Mouse (Mus musculus) liver, embryonic 14.5 days (tissue): ENCODE results near the gene Cebpz. TPM values are rescaled to one million over a fixed set of nuclear protein-coding genes. Genes with fewer than 3 reads are reported as not detected.

ENCODE experiments used
- ATAC-seq: fragments of 200-750 bp; cut with Nextera tagmentation; 2 replicates; pipeline ENCODE4 v1.8.0; 2017; ENCODE audit warnings: moderate number of reproducible peaks, mild to moderate bottlenecking, moderate library complexity; ENCODE audit not compliant: insufficient read depth
- DNase-seq, 3 experiments: peaks; one replicate each; pipeline ENCODE4 v3.0.0-alpha.2; 2012 to 2013; ENCODE audit warnings: low read depth in 3 of 3, low spot score in 3 of 3
- H3K27ac ChIP-seq: fragments of 300-500 bp; sonication (generic); 2 replicates; pipeline ENCODE4 v1.5.1; 2014; ENCODE audit warnings: moderate library complexity, mild to moderate bottlenecking, control low read depth, inconsistent platforms
- H3K27me3 ChIP-seq: fragments of 300-500 bp; sonication (generic); 2 replicates; pipeline ENCODE4 v1.6.1; 2014; ENCODE audit warnings: mild to moderate bottlenecking, low read length, moderate library complexity; ENCODE audit not compliant: control insufficient read depth, insufficient read depth
- H3K36me3 ChIP-seq: fragments of 300-500 bp; sonication (generic); replicated peaks from 2 replicates; pipeline ENCODE4 v1.6.1; 2014; ENCODE audit warnings: low read depth; ENCODE audit not compliant: control insufficient read depth, insufficient read depth
- H3K4me1 ChIP-seq, 2 experiments: fragments of 200-500 bp in 1 of 2; fragments of 300-500 bp in 1 of 2; sonication (generic) in 1 of 2; replicated peaks; 2 replicates each; pipeline ENCODE4 v1.6.1; 2012 to 2014; ENCODE audit warnings: antibody characterized with exemption in 1 of 2, inconsistent platforms in 1 of 2, low read length in 1 of 2; ENCODE audit not compliant: control insufficient read depth in 2 of 2, insufficient read depth in 2 of 2
- H3K4me2 ChIP-seq: fragments of 300-500 bp; sonication (generic); 2 replicates; pipeline ENCODE4 v1.6.1; 2014; ENCODE audit warnings: low read depth, mild to moderate bottlenecking, control low read depth, moderate library complexity
- H3K4me3 ChIP-seq, 2 experiments: fragments of 200-500 bp in 1 of 2; fragments of 300-500 bp in 1 of 2; sonication (generic) in 1 of 2; 2 replicates each; pipeline ENCODE4 v1.5.1; 2012 to 2014; ENCODE audit warnings: low read depth in 2 of 2, low read length in 2 of 2, mild to moderate bottlenecking in 2 of 2, control low read depth in 1 of 2, inconsistent platforms in 1 of 2, moderate library complexity in 1 of 2; ENCODE audit not compliant: insufficient read depth in 1 of 2
- H3K9ac ChIP-seq: fragments of 300-500 bp; sonication (generic); replicated peaks from 2 replicates; pipeline ENCODE4 v1.6.1; 2014; ENCODE audit warnings: mild to moderate bottlenecking, control low read depth, moderate library complexity
- H3K9me3 ChIP-seq: fragments of 300-500 bp; sonication (generic); 2 replicates; pipeline ENCODE4 v1.6.1; 2016; ENCODE audit warnings: low read length, mixed read lengths; ENCODE audit not compliant: control insufficient read depth
- CTCF ChIP-seq: IDR thresholded peaks from 2 replicates; pipeline ENCODE4 v1.5.1; 2016; ENCODE audit warnings: antibody characterized with exemption, low read depth, control low read depth
- EP300 ChIP-seq: IDR thresholded peaks from 2 replicates; pipeline ENCODE4 v1.6.1; 2016; ENCODE audit warnings: antibody characterized with exemption, low read depth
- WGBS: fragments of 180-500 bp; shearing (Covaris S2); extraction: QIAGEN DNeasy Blood & Tissue Kit; methylation state at CpG from one replicate; pipeline ENCODE4 v1.1.7; 2014; ENCODE audit not compliant: insufficient replicate concordance; 5-methylcytosine and 5-hydroxymethylcytosine counted together
- polyA plus RNA-seq, 2 experiments: library from polyadenylated mRNA; depleted of rRNA in 1 of 2; stranded (reverse) in 1 of 2; unstranded in 1 of 2; fragments of >200 nt; fragmentation: Nextera tagmentation in 1 of 2; extraction: Ambion mirVana in 1 of 2; gene quantifications; 2 replicates each; pipeline versions ENCODE4 v1.2.1 to v1.2.3; 2012 to 2014

The Cebpz gene
- polyA plus RNA-seq, 2 experiments = 9.3 to 26.5 TPM

GRCm38 (mm10) chr17:78881878-78882304 lies 55.0 kb downstream of the Cebpz start:
- peak overlapping the region; percentile 93 to 97 for H3K4me3 ChIP-seq
- TF ChIP-seq CTCF (no peak), EP300 (no peak)
- peaks cover 12% of the 10 kb centered on the region for H3K36me3 ChIP-seq
- H3K9me3 ChIP-seq = no peaks in the 10 kb centered on the region
- H3K27me3 ChIP-seq = no peaks in the 10 kb centered on the region
- H3K9ac ChIP-seq = peak overlapping the region; percentile 94
- H3K4me2 ChIP-seq = peak overlapping the region; percentile 77
- DNase-seq (no peak), ATAC-seq (peak; percentile 58)
- H3K4me1 ChIP-seq = peaks cover 3 to 11% of the 10 kb centered on the region in 2 experiments; a peak in 3 of 4 replicates
- H3K27ac ChIP-seq = peak overlapping the region; percentile 75
- WGBS = 2% methylated on average over 7 of the region's 7 CpGs

GRCm38 (mm10) chr17:78873886-78874285 lies 63.0 kb downstream of the Cebpz start:
- Histone ChIP-seq H3K4me1 (no peaks in the 10 kb centered on the region), H3K4me2 (no peak overlapping the region), H3K4me3 (no peak overlapping the region), H3K27me3 (no peaks in the 10 kb centered on the region), H3K9me3 (no peaks in the 10 kb centered on the region), H3K36me3 (peaks cover 22% of the 10 kb centered on the region), H3K27ac (no peak overlapping the region), H3K9ac (no peak overlapping the region)
- no peak for DNase-seq
- ATAC-seq = no peak
- TF ChIP-seq CTCF = no peak
- TF ChIP-seq EP300 = no peak
- 78% methylated on average over 6 of the region's 6 CpGs for WGBS

Other genes with a start within 250 kb of the Cebpz start
- 2.5 and 3.1 TPM in 2 replicates for gene Strn, start 199.9 kb downstream of the Cebpz start, polyA plus RNA-seq (2012; rRNA removed)
- gene Strn, start 199.9 kb downstream of the Cebpz start, polyA plus RNA-seq (2014; fragmentation: Nextera tagmentation; extraction: Ambion mirVana) = 3.1 and 3.2 TPM in 2 replicates
- 5.3 and 5.6 TPM in 2 replicates for gene Heatr5b, start 101.7 kb downstream of the Cebpz start, polyA plus RNA-seq (2012; rRNA removed)
- gene Heatr5b, start 101.7 kb downstream of the Cebpz start, polyA plus RNA-seq (2014; fragmentation: Nextera tagmentation; extraction: Ambion mirVana) = 3.5 and 3.8 TPM in 2 replicates
- gene Gpatch11, start 101.5 kb downstream of the Cebpz start, polyA plus RNA-seq (2012; rRNA removed) = 5.1 and 7.1 TPM in 2 replicates
- gene Gpatch11, start 101.5 kb downstream of the Cebpz start, polyA plus RNA-seq (2014; fragmentation: Nextera tagmentation; extraction: Ambion mirVana) = 16.1 and 17.6 TPM in 2 replicates
- 1.6 and 3.4 TPM in 2 replicates for gene Eif2ak2, start 54.5 kb downstream of the Cebpz start, polyA plus RNA-seq (2012; rRNA removed)
- gene Eif2ak2, start 54.5 kb downstream of the Cebpz start, polyA plus RNA-seq (2014; fragmentation: Nextera tagmentation; extraction: Ambion mirVana) = 4.3 and 6.0 TPM in 2 replicates
- not detected in 2 replicates for gene Sult6b1, start 30.1 kb downstream of the Cebpz start, polyA plus RNA-seq (2012; rRNA removed)
- 0.08 TPM in 1 of 2 replicates, not detected in the other for gene Sult6b1, start 30.1 kb downstream of the Cebpz start, polyA plus RNA-seq (2014; fragmentation: Nextera tagmentation; extraction: Ambion mirVana)
- 10.7 and 14.2 TPM in 2 replicates for gene Cebpzos, start 20.6 kb downstream of the Cebpz start, polyA plus RNA-seq (2012; rRNA removed)
- 54.7 and 55.2 TPM in 2 replicates for gene Cebpzos, start 20.6 kb downstream of the Cebpz start, polyA plus RNA-seq (2014; fragmentation: Nextera tagmentation; extraction: Ambion mirVana)
- gene Ndufaf7, start 70 bp upstream of the Cebpz start, polyA plus RNA-seq (2012; rRNA removed) = 7.8 and 11.0 TPM in 2 replicates
- gene Ndufaf7, start 70 bp upstream of the Cebpz start, polyA plus RNA-seq (2014; fragmentation: Nextera tagmentation; extraction: Ambion mirVana) = 22.5 and 26.4 TPM in 2 replicates
- gene Prkd3, start 83.8 kb upstream of the Cebpz start, polyA plus RNA-seq (2012; rRNA removed) = 3.9 and 6.0 TPM in 2 replicates
- gene Prkd3, start 83.8 kb upstream of the Cebpz start, polyA plus RNA-seq (2014; fragmentation: Nextera tagmentation; extraction: Ambion mirVana) = 6.0 and 7.5 TPM in 2 replicates
- 9.9 and 10.5 TPM in 2 replicates for gene Qpct, start 114.8 kb upstream of the Cebpz start, polyA plus RNA-seq (2012; rRNA removed)
- 22.5 and 25.0 TPM in 2 replicates for gene Qpct, start 114.8 kb upstream of the Cebpz start, polyA plus RNA-seq (2014; fragmentation: Nextera tagmentation; extraction: Ambion mirVana)